Mouse (Mus musculus) layer of hippocampus, adult 9-11 months (tissue): ENCODE results near the gene Klk11.

Experiments
- DNase-seq: peaks from one replicate; pipeline ENCODE4 v3.0.0; 2022

The Klk11 gene

GRCm38 (mm10) chr7:43797333-43797769 lies 22.9 kb downstream of the Klk11 start, which contains the start of gene Klk8:
Gene Klk8, plus strand, starts transcription at chr7:43797577.
- DNase-seq: no peak

- DNase-seq: no peak
Measured at GRCm38 (mm10) chr7:43797844-43798462, 23.5 kb downstream of the Klk11 start.

- DNase-seq: no peak
Measured at GRCm38 (mm10) chr7:43799876-43800275, 25.5 kb downstream of the Klk11 start.

GRCm38 (mm10) chr7:43810994-43811393 lies 36.6 kb downstream of the Klk11 start, which contains the start of gene Klk7:
Gene Klk7, plus strand, starts transcription at chr7:43811294.
- no peak for DNase-seq

- DNase-seq: no peak
Measured at GRCm38 (mm10) chr7:43815211-43815610, 40.8 kb downstream of the Klk11 start.

- no peak for DNase-seq
Measured at GRCm38 (mm10) chr7:43816746-43817145, 42.3 kb downstream of the Klk11 start.

GRCm38 (mm10) chr7:43821581-43821980 lies 47.2 kb downstream of the Klk11 start:
- no peak for DNase-seq

- no peak for DNase-seq
Measured at GRCm38 (mm10) chr7:43824199-43824598, 49.8 kb downstream of the Klk11 start, which contains the start of gene Klk6. Gene Klk6, plus strand, starts transcription at chr7:43824499.

- DNase-seq: no peak
Measured at GRCm38 (mm10) chr7:43826056-43826455, 51.7 kb downstream of the Klk11 start.

- no peak for DNase-seq
Measured at GRCm38 (mm10) chr7:43827706-43828105, 53.3 kb downstream of the Klk11 start.
